Mouse (Mus musculus) megakaryocyte-erythroid progenitor cell, adult 5-6 weeks (primary cell): Measurements from ENCODE around the gene Il17re. TPM values are rescaled to one million over a fixed set of nuclear protein-coding genes. Genes with fewer than 3 reads are reported as not detected.

Experiments used
- ATAC-seq: replicated peaks from 2 replicates; pipeline ENCODE4 v1.8.0; 2016; ENCODE audit warnings: mild to moderate bottlenecking, inconsistent platforms; ENCODE audit not compliant: severe bottlenecking, poor library complexity, low FRiP score, low TSS enrichment
- total RNA-seq, 2 experiments: library from RNA; stranded (forward) in 1 of 2; stranded (reverse) in 1 of 2; fragments of 200-1000, 215-1000 nt in 1 of 2; fragments of >200 nt in 1 of 2; fragmentation: Nextera tagmentation in 1 of 2; gene quantifications; 2 replicates each; pipeline ENCODE4 v1.2.3; 2014 to 2017

The Il17re gene
- total RNA-seq, 2 experiments from 2014 or later, result not detected

DNA sequence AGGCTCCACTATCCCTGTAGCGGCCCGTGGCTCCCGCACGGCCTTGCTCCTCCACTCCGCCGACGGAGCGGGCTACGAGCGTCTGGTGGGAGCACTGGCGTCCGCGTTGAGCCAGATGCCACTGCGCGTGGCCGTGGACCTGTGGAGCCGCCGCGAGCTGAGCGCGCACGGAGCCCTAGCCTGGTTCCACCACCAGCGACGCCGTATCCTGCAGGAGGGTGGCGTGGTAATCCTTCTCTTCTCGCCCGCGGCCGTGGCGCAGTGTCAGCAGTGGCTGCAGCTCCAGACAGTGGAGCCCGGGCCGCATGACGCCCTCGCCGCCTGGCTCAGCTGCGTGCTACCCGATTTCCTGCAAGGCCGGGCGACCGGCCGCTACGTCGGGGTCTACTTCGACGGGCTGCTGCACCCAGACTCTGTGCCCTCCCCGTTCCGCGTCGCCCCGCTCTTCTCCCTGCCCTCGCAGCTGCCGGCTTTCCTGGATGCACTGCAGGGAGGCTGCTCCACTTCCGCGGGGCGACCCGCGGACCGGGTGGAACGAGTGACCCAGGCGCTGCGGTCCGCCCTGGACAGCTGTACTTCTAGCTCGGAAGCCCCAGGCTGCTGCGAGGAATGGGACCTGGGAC lies 24.3 kb downstream of the Il17re start:
- peak; percentile 23 for ATAC-seq

DNA sequence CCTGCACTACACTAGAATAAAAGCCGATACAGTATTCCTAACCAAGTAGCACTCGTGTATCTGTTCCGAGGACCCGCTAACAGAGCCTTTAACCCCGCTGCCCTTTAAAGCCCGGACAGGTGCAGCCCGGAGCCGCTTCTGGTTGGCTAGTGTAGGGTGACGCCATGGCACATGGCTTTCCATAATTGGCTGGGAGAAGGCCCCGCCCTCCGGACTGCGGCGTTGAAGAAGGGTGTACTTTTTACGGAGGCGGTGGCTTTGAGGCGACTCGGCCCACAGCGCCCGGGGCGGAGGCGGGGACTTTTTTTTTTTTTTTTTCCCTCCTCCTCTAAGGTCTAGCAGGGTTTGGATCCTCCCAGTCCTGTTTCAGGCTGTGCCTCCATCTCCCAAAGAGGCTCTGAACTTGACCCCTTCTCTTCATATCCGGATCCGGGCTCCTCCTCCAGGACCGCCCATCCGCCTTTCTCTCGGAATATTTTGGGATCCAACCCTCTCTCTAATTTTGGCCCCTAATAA lies 24.9 kb downstream of the Il17re start, which contains the start of gene Creld1:
TSS of gene Creld1 (plus strand) at position 198 of the 516 bp plus-strand sequence.
- peak; percentile 91 for ATAC-seq

DNA sequence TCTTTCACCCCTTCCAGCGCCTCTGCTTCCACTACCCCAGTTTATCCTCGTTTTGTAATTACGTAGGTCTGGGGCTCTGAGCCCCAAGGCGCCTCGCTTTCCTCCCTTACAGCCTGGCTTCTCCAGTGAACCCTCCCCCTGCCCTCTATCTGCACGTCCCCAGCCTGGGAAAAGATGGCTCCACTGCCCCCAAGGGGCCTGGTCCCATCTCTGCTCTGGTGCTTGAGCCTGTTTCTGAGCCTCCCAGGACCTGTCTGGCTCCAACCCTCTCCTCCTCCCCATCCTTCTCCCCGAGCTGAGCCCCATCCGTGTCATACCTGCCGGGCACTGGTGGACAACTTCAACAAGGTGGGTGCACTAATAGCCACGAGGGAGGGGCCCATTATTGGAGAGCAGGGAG lies 25.4 kb downstream of the Il17re start:
- ATAC-seq, result peak; percentile 44

DNA sequence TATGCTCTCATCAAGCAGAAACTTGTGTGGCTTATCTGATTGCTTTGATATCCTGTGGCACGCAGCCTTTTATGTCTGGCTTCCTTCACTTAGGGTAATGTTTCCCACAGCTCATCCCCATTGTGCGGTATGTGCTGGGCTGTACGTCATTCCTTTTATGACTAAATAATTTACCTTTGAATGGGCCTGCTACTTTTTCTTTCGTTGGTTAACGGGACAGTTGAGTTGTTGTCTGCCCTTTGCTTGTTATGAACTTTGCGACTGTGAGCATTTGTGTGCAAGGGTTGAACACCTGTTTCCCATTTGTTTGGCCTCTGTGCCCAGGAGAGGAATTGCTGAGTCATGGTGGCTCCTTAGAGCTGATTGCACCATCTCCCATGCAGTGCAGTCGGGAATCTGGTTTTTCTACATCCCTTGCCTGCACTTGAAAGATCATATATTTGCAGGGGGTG lies 28.9 kb downstream of the Il17re start:
- no peak for ATAC-seq

DNA sequence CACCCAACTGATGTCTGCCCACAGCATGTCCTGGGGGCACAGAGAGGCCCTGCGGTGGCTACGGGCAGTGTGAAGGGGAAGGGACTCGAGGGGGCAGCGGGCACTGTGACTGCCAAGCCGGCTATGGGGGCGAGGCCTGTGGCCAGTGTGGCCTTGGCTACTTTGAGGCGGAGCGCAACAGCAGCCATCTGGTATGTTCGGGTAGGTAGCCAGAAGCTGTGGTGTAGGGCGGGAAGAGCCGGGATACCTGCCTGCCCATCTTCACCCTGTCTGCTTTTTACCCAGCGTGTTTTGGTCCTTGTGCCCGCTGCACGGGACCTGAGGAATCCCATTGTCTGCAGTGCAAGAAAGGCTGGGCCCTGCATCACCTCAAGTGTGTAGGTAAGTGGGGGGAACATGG lies 31.1 kb downstream of the Il17re start:
- no peak for ATAC-seq

DNA sequence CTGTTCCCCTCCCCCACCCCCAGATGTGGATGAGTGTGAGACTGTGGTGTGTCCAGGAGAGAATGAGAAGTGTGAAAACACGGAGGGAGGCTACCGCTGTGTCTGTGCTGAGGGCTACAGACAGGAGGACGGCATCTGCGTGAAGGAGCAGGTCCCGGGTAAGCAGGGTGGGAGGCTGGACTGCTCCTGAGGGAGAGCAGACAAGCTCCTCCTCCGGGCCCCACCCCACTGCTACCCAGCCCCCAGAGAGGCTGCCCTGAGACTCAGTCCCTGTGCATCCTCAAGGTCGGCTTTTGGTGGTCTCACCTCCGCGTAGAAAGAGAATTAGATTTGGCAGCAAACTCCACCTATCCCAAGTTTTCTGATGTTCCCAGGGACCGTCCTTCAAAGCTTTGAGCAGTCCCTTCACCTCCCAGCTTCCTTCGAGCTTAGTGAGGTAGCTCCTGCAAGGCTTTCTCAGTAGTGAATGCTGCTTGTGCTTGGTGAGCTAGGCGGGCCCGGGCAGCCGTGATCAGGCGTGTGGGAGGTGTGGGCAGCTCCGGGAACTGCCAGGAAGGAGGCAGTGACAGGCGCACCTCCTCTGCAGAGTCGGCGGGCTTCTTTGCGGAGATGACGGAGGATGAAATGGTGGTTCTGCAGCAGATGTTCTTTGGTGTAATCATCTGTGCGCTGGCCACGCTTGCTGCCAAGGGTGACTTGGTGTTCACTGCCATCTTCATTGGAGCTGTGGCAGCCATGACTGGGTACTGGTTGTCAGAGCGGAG lies 34.0 kb downstream of the Il17re start:
- no peak for ATAC-seq

DNA sequence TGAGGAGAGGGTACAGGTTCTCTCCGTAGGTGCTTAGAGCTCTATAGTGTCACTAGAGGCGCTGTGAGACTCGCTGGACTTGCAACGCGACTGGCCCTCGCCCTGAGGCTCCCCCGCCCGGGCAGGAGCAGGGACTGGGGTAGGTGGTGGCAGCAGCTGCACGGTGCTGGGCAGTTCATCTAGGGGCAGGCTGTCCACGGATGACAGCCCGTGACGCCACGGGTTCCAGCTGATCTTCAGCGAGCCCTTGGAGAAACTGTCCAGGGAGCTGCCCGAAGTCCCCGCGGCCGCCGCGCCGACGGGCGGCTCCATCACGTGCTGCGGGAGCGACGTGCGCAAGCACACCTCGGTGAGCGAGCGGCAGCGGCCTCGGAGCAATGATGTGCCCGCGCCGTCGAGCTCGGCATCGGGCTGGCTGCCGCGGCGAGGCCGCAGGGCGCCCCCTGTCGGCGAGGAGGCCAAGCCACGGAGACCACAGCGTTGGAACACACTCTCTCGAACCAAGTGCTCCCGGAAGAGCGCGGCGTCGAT lies 36.0 kb downstream of the Il17re start:
- peak; percentile 76 for ATAC-seq

DNA sequence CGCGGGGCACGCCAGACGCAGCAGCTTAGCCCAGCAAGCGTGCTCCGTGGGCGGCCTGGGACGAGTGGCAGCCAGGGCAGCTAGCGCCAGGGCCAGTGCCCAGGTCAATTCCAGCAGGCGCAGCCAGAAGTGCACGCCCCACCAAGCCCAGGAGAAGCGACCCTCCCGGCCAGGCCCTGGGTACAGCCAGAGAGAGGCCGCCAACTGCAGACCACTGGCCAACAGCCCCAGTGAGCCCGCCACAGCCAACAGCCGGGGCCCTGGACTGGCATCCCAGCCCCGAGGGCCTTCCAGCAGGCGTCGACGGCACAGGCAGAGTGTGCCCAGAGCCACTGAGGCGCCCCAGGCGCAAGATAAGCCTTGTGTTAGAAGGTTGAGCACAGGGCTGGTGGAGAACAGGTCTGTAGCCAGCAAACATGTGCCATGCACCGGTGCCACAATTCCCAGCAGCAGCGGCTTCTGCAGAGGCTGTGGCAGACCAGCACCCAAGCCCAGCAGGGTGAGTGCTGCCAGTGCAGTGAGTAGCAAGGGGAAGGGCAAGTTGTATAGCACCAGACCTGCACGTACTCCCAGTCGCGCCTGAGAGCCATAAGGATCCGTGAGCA lies 36.9 kb downstream of the Il17re start:
- ATAC-seq, result peak; percentile 23; the same call in 1 of the 2 replicates

DNA sequence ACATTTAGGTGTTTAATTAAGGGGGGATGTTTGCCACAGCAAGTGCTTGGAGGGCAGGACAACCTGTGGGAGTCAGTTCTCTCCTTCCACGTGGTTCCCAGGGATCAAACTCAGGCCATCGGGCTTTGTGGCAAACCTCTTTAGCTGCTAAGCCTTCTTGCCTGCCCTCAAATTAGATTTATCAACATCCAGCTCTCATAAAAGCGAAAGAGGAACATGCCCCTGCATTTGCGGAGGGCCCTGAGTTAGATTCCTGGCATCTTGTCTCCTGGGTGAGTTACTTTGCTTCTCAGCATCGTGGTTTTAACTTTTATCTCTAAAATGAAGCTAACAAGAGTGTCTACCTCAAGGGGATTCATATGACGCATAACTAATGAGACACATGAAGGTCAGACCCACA lies 41.1 kb downstream of the Il17re start:
- ATAC-seq, result no peak

DNA sequence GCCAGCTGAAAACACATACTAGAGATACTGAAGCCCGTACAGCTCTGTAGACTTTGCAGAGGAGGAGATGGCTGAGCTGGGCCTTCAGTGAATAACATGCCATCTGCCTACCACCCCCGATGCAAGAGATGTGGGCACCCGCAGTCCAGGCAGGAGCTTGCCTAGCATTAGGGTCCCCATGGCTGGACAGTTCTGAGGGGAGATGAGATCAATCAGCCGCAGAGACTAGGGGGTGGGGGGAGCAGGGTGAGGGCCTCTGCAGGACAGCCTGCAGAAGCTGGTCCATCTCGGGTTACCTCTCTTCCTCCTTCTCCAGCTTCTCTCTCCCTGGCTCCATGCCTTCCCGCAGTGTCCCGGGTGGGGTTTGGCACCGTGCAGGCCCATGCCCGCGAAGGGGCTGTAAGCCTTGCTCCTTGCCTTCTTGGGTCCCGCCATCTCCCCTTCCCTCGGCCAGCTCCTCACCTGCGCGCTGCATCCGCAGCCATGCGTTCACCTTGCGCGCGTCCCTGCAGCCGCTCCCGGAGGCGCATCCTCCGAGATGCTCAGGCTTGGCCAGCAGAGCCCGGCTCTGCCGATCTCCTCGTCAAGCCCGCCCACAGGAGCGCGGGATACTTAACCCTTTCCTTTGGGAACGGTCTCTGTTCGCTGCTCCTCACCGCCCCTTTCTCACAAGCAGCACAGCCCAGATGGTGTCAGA lies 43.3 kb downstream of the Il17re start, which contains the start of gene Prrt3:
TSS of gene Prrt3 (minus strand) at position 544 of the 697 bp plus-strand sequence.
- ATAC-seq, result no peak

DNA sequence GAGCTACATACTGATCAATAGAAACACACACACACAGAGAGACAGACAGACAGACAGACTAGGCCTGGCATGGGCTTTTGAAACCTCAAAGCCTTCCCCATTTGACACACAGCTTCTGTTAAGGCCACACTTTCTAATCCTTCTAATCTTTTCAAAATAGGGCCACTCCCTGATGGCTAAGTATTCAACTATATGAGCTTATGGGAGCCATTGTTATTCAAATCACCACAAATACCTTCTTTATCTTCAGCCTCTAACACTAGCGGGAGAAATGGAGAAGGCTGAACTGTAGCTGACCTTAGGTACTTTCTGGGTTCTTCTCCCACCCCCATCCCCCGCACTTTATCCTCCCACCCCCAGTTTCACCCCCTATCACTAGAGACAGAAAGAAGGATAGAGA lies 44.5 kb downstream of the Il17re start:
- no peak for ATAC-seq

DNA sequence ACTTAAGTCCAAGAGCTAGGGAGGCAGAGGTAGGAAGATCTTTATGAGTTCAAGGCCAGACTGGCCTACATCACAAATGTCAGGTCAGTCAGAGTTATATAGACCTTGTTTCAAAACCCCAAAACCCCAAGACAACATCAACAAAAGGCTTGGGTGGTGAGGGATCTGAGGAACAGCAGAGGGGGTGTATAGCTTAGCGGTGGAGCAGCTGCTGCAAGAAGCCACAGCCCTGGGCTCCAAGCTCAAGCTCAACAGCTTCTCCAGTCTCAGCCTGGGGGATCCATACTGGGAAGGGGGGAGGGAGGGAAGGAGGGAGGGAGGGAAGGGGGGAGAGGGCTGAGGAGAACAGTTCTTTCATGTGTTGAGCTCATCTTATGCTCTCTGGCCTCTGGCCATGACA lies 47.4 kb downstream of the Il17re start:
- ATAC-seq, result no peak

DNA sequence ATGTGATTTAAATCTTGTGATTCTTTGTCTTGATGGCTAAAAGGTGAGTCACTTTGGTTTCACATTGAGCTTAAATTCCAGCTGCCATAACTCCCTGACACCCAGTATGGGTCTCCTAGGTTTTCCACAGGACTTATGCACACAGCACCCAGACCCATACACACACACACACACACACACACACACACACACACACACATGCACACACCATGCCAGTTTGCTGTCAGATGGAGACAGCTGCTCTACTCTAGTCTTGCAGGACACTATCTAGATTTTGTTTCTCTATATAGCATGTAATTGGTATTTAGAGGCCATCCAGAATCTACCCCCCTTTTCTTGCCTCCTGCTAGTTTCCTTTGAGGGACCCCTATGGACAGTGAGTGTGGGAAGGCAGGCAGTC lies 48.8 kb downstream of the Il17re start:
- no peak for ATAC-seq

DNA sequence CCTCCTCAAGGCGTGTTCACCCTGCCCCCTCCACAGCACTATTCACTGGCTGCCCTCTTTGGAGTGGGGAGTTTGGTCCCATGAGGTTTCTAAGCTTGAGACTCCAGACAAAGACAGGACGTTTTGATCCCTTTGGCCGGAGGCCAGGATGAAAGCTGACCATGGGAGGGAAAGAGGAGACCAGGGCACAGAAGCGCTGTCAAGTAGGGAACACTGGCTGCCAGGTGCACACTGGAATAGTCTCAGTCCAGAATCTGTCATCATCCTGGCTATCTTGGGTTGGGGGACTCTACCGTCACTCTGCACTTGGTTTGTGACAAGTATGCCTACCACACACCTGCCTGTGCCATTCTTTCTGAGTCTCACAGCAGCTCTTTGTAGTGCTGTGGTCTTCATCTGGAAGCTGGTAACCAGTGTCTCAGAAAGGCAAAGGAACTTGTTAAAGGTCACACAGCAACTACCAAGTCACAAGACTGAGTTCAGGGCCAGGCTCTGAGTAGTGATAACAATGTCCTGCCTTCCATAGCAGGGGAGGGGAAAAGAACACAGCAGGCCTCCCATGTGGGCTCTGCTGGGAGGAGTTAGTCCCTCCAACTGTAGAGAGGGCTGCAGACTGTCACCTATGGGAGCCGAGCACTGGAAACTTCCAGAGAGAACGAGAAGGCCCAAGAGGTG lies 50.1 kb downstream of the Il17re start:
- peak; percentile 77 for ATAC-seq

DNA sequence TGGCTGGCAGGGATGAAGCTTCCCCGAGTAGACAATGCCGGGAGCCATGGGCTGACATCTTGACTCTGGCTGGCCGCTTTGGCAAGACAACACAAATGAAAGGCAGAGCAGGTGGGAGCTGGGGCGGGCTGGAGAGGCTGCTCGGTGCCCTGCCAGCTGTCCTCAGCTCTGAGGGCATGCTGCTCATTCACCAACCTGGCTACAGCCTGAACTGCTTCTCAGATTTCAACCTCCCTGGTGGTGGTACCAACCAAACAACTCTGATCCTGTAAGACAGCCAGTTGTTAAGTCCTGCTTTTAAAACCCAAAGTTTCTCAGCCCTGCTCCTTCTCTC lies 50.6 kb downstream of the Il17re start:
- ATAC-seq, result 0 out of 2 replicates have a peak, but pooled peaks have one; percentile 4

DNA sequence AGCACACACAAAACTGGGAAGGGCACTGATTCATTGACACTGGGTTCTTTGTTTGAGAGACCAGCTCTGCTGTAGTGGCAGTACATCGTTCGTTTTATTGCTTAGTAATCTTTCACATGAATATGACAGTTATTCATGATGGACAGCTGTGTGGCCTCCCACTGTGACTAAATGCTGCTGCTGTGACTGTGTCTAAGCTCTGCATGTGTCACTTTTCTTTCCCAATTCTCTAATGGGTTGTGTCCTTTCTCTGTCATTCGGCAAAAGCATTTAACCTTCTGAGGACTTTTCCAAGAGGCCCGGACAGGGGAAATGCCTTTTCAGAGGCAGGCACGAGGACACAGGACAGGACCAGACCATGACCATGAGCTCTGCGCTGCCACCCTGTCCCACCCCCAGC lies 55.7 kb downstream of the Il17re start:
- ATAC-seq, result no peak

DNA sequence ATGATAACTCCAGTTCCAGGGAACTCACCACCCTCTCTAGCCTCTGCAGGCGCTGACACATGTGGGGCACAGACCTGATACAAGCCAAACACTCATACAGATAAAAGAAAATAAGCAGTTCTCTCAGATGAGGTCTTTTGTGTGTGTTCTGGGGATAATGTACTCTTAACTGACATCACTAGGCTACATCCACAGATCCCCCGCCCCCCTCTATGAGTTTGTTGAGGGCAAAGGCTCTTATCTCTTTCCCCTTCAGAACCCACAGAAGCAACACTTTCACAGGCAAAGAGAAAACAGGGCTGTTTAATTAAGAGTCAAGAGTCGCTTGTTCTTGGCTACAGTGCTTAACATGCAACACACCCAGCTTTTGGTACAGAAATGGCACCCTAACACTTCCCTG lies 56.3 kb downstream of the Il17re start:
- peak; percentile 75 for ATAC-seq

DNA sequence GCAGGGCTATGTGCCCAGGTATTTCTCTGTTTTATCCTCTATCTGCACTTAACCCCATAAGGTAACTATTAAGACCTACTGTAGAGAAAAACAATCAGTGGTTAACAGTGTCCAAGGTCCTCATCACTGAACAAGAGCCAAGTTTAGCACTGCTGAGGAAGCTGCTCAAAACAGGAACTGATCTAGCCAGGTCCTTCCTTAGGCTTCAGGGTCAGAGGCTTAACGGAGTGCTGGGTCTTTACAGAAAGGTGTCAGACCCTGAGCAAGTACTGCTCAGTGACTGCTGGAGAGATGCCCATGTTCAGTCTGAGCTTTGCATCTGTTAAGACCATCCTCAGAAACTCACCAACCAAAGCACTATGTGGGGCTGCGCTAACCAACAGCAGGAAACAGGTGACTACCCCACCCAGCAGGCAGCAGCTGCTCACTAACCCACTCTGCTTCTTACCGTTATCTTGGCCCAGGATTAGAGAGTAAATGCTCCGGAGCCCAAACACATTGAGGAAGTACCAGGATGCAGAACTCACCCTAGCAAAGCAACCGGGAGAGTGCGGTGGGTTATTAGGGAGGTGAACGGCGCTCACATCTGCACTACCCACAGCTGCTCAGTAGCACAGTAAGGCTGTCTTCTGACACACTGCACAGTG lies 59.3 kb downstream of the Il17re start:
- peak; percentile 52 for ATAC-seq
